Mouse (Mus musculus) forebrain, postnatal 0 days (tissue): ENCODE data around the gene Gm28043. TPM values are rescaled to one million over a fixed set of nuclear protein-coding genes. Genes with fewer than 3 reads are reported as not detected.
A peak's percentile ranks its signal among the peaks of the same experiment; 100 is the strongest.

Source experiments
- ATAC-seq: fragments of 200-750 bp; cut with Nextera tagmentation; 2 replicates; pipeline ENCODE4 v1.8.0; 2017; ENCODE audit warnings: mild to moderate bottlenecking, moderate library complexity
- DNase-seq: peaks from one replicate; pipeline ENCODE4 v3.0.0-alpha.2; 2015
- H3K27ac ChIP-seq: fragments of 300-500 bp; sonication (generic); 2 replicates; pipeline ENCODE4 v1.5.1; 2014; ENCODE audit warnings: low read depth, mild to moderate bottlenecking, antibody characterized with exemption, low read length, moderate library complexity, mixed read lengths
- H3K27me3 ChIP-seq: fragments of 300-500 bp; sonication (generic); 2 replicates; pipeline ENCODE4 v1.6.1; 2014; ENCODE audit warnings: mild to moderate bottlenecking, low read length, mixed read lengths; ENCODE audit not compliant: insufficient read depth
- H3K36me3 ChIP-seq: fragments of 300-500 bp; sonication (generic); 2 replicates; pipeline ENCODE4 v1.6.1; 2014; ENCODE audit warnings: mild to moderate bottlenecking, moderate library complexity; ENCODE audit not compliant: insufficient read depth
- H3K4me1 ChIP-seq: fragments of 300-500 bp; sonication (generic); 2 replicates; pipeline ENCODE4 v1.6.1; 2014; ENCODE audit warnings: antibody characterized with exemption; ENCODE audit not compliant: insufficient read depth
- H3K4me2 ChIP-seq: fragments of 300-500 bp; sonication (generic); 2 replicates; pipeline ENCODE4 v1.6.1; 2014; ENCODE audit warnings: low read depth, mild to moderate bottlenecking, moderate library complexity
- H3K4me3 ChIP-seq: fragments of 300-500 bp; sonication (generic); 2 replicates; pipeline ENCODE4 v1.5.1; 2014; ENCODE audit warnings: low read depth, low read length, mixed read lengths
- H3K9ac ChIP-seq: fragments of 300-500 bp; sonication (generic); 2 replicates; pipeline ENCODE4 v1.6.1; 2014; ENCODE audit warnings: mild to moderate bottlenecking
- H3K9me3 ChIP-seq: fragments of 300-500 bp; sonication (generic); 2 replicates; pipeline ENCODE4 v1.6.1; 2016; ENCODE audit warnings: low read length
- CTCF ChIP-seq: sonication (generic); IDR thresholded peaks from 2 replicates; pipeline ENCODE4 v1.5.1; 2016; ENCODE audit warnings: antibody characterized with exemption, control low read depth, low read depth
- WGBS: fragments of 180-500 bp; shearing (Covaris S2); extraction: QIAGEN DNeasy Blood & Tissue Kit; methylation state at CpG from one replicate; pipeline ENCODE4 v1.1.7; 2014; 5-methylcytosine and 5-hydroxymethylcytosine counted together
- polyA plus RNA-seq: library from polyadenylated mRNA; unstranded; fragments of >200 nt; fragmentation: Nextera tagmentation; extraction: Ambion mirVana; gene quantifications from 2 replicates; pipeline ENCODE4 v1.2.1, GENCODE M21; 2015
- total RNA-seq: library from RNA; depleted of rRNA; stranded (reverse); fragments of >200 nt; gene quantifications from 2 replicates; pipeline ENCODE4 v1.2.3, GENCODE M21; 2014

Gene Gm28043
- total and polyA plus RNA-seq, 2 experiments from 2014 or later = 2.3 to 7.0 TPM

- Histone ChIP-seq H3K27me3 (no peaks in the 10 kb centered on the region), H3K4me1 (peaks cover 10% of the 10 kb centered on the region), H3K4me3 (no peak overlapping the region), H3K27ac (peak overlapping the region; percentile 80), H3K4me2 (no peak overlapping the region), H3K9ac (peak overlapping the region; percentile 33), H3K9me3 (no peaks in the 10 kb centered on the region), H3K36me3 (no peaks in the 10 kb centered on the region)
- peak; percentile 52 for DNase-seq
- 19% methylated on average over 13 of the region's 13 CpGs for WGBS
- TF ChIP-seq CTCF = no peak
- ATAC-seq = peak; percentile 49
Measured at GRCm38 (mm10) chr17:29730510-29731265, 116.0 kb downstream of the Gm28043 start.

- ATAC-seq = peak; percentile 8; the same call in 1 of the 2 replicates
- no peak for DNase-seq
- no peaks in the 10 kb centered on the region for H3K36me3 ChIP-seq
Measured at GRCm38 (mm10) chr17:29731266-29731952, 116.7 kb downstream of the Gm28043 start.

DNA sequence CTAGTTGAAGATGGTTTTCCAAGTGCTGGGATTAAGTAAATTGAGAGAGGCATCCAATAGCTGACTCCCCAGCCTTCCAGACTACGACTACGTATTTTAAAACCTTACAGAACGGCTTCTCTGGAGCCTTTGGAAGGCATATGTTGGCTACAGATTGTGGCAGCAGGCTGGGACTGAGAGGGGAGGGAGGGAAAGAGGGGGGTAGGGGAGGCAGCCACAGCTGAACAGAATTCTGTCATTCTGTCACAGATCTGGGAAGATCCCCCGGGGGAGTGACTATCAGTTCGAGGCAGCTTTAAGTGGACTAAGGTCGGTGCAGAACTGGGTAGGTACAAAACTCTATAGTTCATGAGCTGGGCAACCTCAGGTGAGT, 117.3 kb downstream of the Gm28043 start:
- no peak for TF ChIP-seq CTCF
- no peak overlapping the region for H3K4me3 ChIP-seq
- no peak overlapping the region for H3K4me2 ChIP-seq
- ATAC-seq = peak; percentile 74
- DNase-seq = peak; percentile 87
- H3K4me1 ChIP-seq = peaks cover 19% of the 10 kb centered on the region
- no peak overlapping the region for H3K9ac ChIP-seq
- H3K9me3 ChIP-seq = no peaks in the 10 kb centered on the region
- H3K36me3 ChIP-seq = no peaks in the 10 kb centered on the region
- no peaks in the 10 kb centered on the region for H3K27me3 ChIP-seq
- 26% methylated on average over 6 of the region's 6 CpGs for WGBS
- peak overlapping the region; percentile 80 for H3K27ac ChIP-seq

More at GRCm38 (mm10) chr17:29731266-29731952, 116.7 kb downstream of the Gm28043 start:
- Histone ChIP-seq H3K9ac (peak overlapping the region; percentile 33; the same call in 1 of the 2 replicates), H3K27ac (peak overlapping the region; percentile 80), H3K9me3 (no peaks in the 10 kb centered on the region), H3K27me3 (no peaks in the 10 kb centered on the region), H3K4me3 (no peak overlapping the region), H3K4me1 (peaks cover 16% of the 10 kb centered on the region), H3K4me2 (no peak overlapping the region)
- 33% methylated on average over 12 of the region's 12 CpGs for WGBS
- no peak for TF ChIP-seq CTCF

DNA sequence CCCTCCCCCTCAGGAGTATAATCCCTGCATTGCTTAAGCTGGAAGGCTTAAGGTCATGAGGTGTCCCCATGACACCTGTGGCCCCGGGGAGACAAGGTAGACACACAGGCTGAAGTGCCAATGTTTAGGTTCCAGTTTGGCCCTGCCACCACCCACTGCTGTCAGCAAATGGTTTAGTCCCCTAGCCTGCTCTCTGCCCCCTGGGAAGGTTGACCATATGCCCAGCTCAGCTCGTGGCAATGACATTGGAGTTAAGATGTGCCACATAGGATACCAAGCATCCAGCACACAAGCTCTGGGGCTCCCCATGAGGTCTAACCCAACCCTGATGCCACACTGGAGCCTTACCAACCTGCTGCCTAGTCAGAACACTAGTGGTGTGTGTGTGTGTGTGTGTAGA, 117.8 kb downstream of the Gm28043 start:
- no peaks in the 10 kb centered on the region for H3K36me3 ChIP-seq
- H3K4me3 ChIP-seq = no peak overlapping the region
- ATAC-seq (no peak), DNase-seq (no peak)
- no peak for TF ChIP-seq CTCF
- no peak overlapping the region for H3K9ac ChIP-seq
- 0 out of 2 replicates have a peak overlapping the region, but pooled peaks have one; percentile 80 for H3K27ac ChIP-seq
- H3K9me3 ChIP-seq = no peaks in the 10 kb centered on the region
- WGBS = 72% methylated on average over 2 of the region's 2 CpGs
- peaks cover 19% of the 10 kb centered on the region for H3K4me1 ChIP-seq
- no peak overlapping the region for H3K4me2 ChIP-seq
- H3K27me3 ChIP-seq = no peaks in the 10 kb centered on the region

- Histone ChIP-seq H3K4me1 (peaks cover 13% of the 10 kb centered on the region; the same call in 1 of the 2 replicates), H3K4me2 (no peak overlapping the region), H3K9ac (no peak overlapping the region), H3K4me3 (no peak overlapping the region), H3K36me3 (no peaks in the 10 kb centered on the region), H3K27ac (peak overlapping the region; percentile 40; the same call in 1 of the 2 replicates), H3K27me3 (no peaks in the 10 kb centered on the region), H3K9me3 (no peaks in the 10 kb centered on the region)
- 17% methylated on average over 15 of the region's 15 CpGs for WGBS
- no peak for TF ChIP-seq CTCF
- DNase-seq (peak; percentile 26), ATAC-seq (no peak)
Measured at GRCm38 (mm10) chr17:29736448-29737014, 121.9 kb downstream of the Gm28043 start.

GRCm38 (mm10) chr17:29737849-29738804, 123.5 kb downstream of the Gm28043 start:
- peak; percentile 80 for DNase-seq
- peak overlapping the region; percentile 74 for H3K27ac ChIP-seq
- peak; percentile 53 for TF ChIP-seq CTCF
- H3K36me3 ChIP-seq = no peaks in the 10 kb centered on the region
- 14% methylated on average over 22 of the region's 22 CpGs for WGBS
- H3K9ac ChIP-seq = no peak overlapping the region
- peak overlapping the region; percentile 29 for H3K4me2 ChIP-seq
- H3K9me3 ChIP-seq = no peaks in the 10 kb centered on the region
- peak; percentile 91 for ATAC-seq
- H3K4me1 ChIP-seq = peaks cover 13% of the 10 kb centered on the region; the same call in 1 of the 2 replicates
- H3K27me3 ChIP-seq = no peaks in the 10 kb centered on the region
- no peak overlapping the region for H3K4me3 ChIP-seq
